Mouse (Mus musculus): ENCODE results near the gene Ube2i.

Ube2i gene

GRCm38 (mm10) chr17:25218967-25219366 is 55.5 kb downstream of the Ube2i start:
- no peak for DNase-seq (ENCODE audit: low spot score)

- DNase-seq (ENCODE audit: low spot score), result no peak
These were observed 59.0 kb downstream of the Ube2i start for GRCm38 (mm10) chr17:25215431-25215830.

All from urinary bladder, postnatal 14 days (tissue).